Mouse (Mus musculus) small intestine, adult 2 months (tissue): ENCODE results near the gene Casp12. TPM values are rescaled to one million over a fixed set of nuclear protein-coding genes. Genes with fewer than 3 reads are reported as not detected.
"Not testable (repeated sequence)": the region's sequence is repeated elsewhere in the genome, so short reads cannot be mapped to it uniquely, and the experiment has no call there.

Experiments
- H3K27ac ChIP-seq: fragments of 200-500 bp; 2 replicates; pipeline ENCODE4 v1.5.1; 2012; ENCODE audit warnings: low read depth, low read length, control low read depth, inconsistent platforms; ENCODE audit not compliant: insufficient read depth
- H3K27me3 ChIP-seq: fragments of 200-500 bp; 2 replicates; pipeline ENCODE4 v1.6.1; 2012; ENCODE audit warnings: mild to moderate bottlenecking, moderate library complexity, low read length, inconsistent platforms; ENCODE audit not compliant: control insufficient read depth, insufficient read depth
- H3K36me3 ChIP-seq: fragments of 200-500 bp; 2 replicates; pipeline ENCODE4 v1.6.1; 2012; ENCODE audit warnings: mild to moderate bottlenecking, low read length, control low read depth, inconsistent platforms; ENCODE audit not compliant: control insufficient read depth, insufficient read depth
- H3K4me1 ChIP-seq: fragments of 200-500 bp; 2 replicates; pipeline ENCODE4 v1.6.1; 2012; ENCODE audit warnings: low read length, inconsistent platforms, mixed read lengths; ENCODE audit not compliant: control insufficient read depth, insufficient read depth, insufficient read length
- H3K4me3 ChIP-seq: fragments of 200-500 bp; 2 replicates; pipeline ENCODE4 v1.5.1; 2012; ENCODE audit warnings: low read depth, mild to moderate bottlenecking, control low read depth, inconsistent platforms, low read length, moderate library complexity
- CTCF ChIP-seq: fragments of 200-500 bp; IDR thresholded peaks from 2 replicates; pipeline ENCODE4 v1.5.1; 2012; ENCODE audit warnings: low read depth, mild to moderate bottlenecking, control low read depth, inconsistent platforms, low read length, moderate library complexity, mixed read lengths; ENCODE audit not compliant: insufficient replicate concordance, insufficient read length; ENCODE audit errors: extremely low read depth
- POLR2A ChIP-seq: fragments of 200-500 bp; IDR thresholded peaks from 2 replicates; pipeline ENCODE4 v1.6.1; 2012; ENCODE audit warnings: low read depth, mild to moderate bottlenecking, control low read depth, inconsistent platforms, low read length, moderate library complexity
- WGBS: fragments of 180-500 bp; shearing (Covaris S2); methylation state at CpG from one replicate; pipeline ENCODE4 v1.1.7; 2018; 5-methylcytosine and 5-hydroxymethylcytosine counted together
- polyA plus RNA-seq: library from polyadenylated mRNA; depleted of rRNA; stranded (reverse); fragments of >200 nt; gene quantifications from 2 replicates; pipeline ENCODE4 v1.2.3, GENCODE M21; 2012; rRNA removed

Gene Casp12
- polyA plus RNA-seq, 1 experiment = 0.32 TPM

DNA sequence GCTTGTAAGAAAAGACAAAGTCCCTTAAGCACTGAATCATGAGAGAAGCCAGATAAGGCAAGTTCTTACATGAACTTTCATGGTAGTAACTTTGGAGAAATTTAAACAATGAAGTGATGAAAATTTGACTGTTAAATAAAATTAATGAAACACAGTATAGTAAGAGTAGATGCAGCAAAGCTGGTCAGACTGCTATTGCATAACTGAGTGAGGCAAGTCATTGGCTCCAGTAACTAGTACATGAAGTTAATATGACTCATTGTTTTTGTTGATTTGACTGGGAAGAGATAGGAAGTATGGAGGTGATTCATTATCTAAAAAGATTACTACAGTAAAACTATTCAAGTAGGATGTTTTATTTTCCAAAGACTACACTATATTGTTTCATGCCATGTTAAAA lies 11.6 kb downstream of the Casp12 start:
- Histone ChIP-seq H3K36me3 (no peaks in the 10 kb centered on the region), H3K27me3 (no peaks in the 10 kb centered on the region), H3K4me1 (no peaks in the 10 kb centered on the region), H3K4me3 (no peak overlapping the region), H3K27ac (no peak overlapping the region)
- TF ChIP-seq CTCF (no peak), POLR2A (no peak)

DNA sequence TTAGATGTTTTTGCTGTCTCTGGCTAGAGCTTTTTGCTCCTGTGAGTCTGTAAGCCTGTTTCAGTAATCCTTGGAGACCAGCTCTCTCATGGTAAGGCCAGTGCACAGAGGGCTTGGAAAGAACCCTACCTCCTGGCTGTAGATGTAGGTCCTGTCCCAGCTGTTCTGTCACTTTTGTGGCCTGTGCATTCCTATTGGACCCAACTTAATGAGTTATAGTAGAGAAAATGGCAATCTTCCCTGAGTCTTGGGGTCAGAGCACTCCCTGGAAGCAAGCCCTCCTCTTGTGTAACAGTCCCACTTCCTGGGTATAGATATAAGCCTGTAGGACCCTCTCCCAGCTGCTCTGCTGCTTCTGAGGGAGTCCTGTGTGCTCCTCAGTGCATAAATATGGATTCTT lies 48.3 kb downstream of the Casp12 start:
- Histone ChIP-seq H3K27ac (no peak overlapping the region), H3K36me3 (no peaks in the 10 kb centered on the region), H3K4me3 (no peak overlapping the region), H3K27me3 (no peaks in the 10 kb centered on the region), H3K4me1 (no peaks in the 10 kb centered on the region)
- no peak for TF ChIP-seq CTCF
- no peak for TF ChIP-seq POLR2A

GRCm38 (mm10) chr9:5395861-5396260 lies 50.6 kb downstream of the Casp12 start:
- H3K4me1 ChIP-seq, H3K36me3 ChIP-seq, H3K27ac ChIP-seq, H3K4me3 ChIP-seq, H3K27me3 ChIP-seq: not testable (repeated sequence)
- WGBS = 77% methylated on average over 5 of the region's 5 CpGs

- no peaks in the 10 kb centered on the region for H3K27me3 ChIP-seq
- 55% methylated on average over 1 of the region's 1 CpGs for whole genome bisulfite sequencing
- no peak overlapping the region for H3K27ac ChIP-seq
- no peaks in the 10 kb centered on the region for H3K36me3 ChIP-seq
- no peaks in the 10 kb centered on the region for H3K4me1 ChIP-seq
- no peak overlapping the region for H3K4me3 ChIP-seq
- TF ChIP-seq POLR2A (no peak), CTCF (no peak)
These were observed 65.8 kb downstream of the Casp12 start for GRCm38 (mm10) chr9:5410988-5411568.

- WGBS = 63% methylated on average over 4 of the region's 4 CpGs
- no peaks in the 10 kb centered on the region for H3K36me3 ChIP-seq
- no peak overlapping the region for H3K27ac ChIP-seq
- H3K27me3 ChIP-seq = no peaks in the 10 kb centered on the region
- TF ChIP-seq CTCF (no peak), POLR2A (no peak)
- H3K4me1 ChIP-seq = no peaks in the 10 kb centered on the region
- no peak overlapping the region for H3K4me3 ChIP-seq
These were observed 67.3 kb downstream of the Casp12 start for GRCm38 (mm10) chr9:5412446-5413111.

DNA sequence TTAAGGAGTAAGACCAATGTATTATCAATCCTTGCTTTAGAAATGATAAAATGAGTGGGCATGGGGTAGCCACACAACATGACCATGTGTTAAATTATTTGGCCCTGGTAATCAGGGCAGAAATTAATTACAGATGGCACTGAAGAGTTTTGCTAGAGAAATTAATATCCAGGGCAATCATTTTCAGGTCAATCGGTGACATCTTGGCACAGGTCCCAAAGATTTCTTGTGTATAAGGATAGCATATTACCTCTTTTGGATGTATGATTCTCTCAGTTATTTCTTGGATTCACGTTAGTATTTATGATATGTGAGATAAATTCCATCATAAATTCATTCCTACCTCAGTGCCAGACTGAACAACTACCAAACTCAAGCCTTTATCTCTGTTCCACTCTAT lies 72.6 kb downstream of the Casp12 start:
- Histone ChIP-seq H3K27me3 (no peaks in the 10 kb centered on the region), H3K4me1 (no peaks in the 10 kb centered on the region), H3K4me3 (no peak overlapping the region), H3K27ac (no peak overlapping the region), H3K36me3 (no peaks in the 10 kb centered on the region)
- TF ChIP-seq CTCF (no peak), POLR2A (no peak)
- WGBS = 48% methylated on average over 2 of the region's 2 CpGs

Other genes starting within 250 kb of the Casp12 start
- 0.62 and 1.5 TPM in 2 replicates for gene Casp1, start 46.9 kb upstream of the Casp12 start, polyA plus RNA-seq
- gene Casp4, start 36.6 kb upstream of the Casp12 start, polyA plus RNA-seq = 6.9 and 12.2 TPM in 2 replicates